In the genomic region with DNA sequence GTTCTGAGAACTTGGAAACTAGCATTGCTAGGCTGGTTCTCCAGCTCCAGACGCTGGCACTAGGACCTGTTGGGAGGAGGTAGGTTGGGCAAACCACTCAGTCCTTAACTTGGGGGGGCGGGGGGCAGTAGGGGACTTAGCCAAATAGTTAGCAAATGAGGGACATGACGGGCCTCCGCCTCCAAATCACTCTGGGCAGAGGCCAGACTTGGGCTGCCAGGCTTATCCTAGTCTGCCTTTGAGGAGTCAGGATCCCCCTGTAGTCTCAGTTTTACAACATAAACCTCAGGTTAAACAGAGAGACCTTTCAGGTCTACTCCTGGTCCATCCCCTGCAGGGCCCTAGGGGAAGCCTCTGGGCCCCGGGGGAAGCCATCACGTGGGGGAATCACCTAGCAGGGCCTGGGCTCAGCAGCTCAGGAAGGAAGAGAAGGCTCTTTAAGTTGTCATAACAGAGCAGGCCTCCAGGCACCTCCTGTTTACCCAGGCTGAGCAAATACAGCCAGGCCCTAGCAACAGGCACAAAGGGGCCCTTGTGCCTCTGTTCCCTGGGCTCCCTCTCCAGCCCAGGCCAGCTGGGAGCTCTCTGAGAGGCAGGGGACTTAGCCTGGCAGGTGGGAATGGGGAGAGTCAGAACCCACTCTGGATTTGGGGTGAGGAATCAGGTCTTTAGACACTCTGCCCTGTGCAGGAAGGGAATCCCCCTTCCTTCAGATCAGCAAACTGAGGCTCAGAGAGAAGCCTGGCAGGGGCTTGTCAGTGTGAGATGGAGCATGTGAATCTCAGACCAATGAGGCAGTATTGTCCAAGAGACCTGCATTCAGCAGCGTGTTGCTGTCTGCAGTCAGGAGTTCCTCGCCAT, we compare ENCODE assay signal across 8 mouse cellular contexts.
DNase-seq lines count a peak whose midpoint lies in the region; ATAC-seq and TF ChIP-seq lines count a peak whose summit lies in the region.

No protein-coding gene starts in this region.

- no peaks in the 10 kb centered on the region for H3K9me3 ChIP-seq in embryonic facial prominence, embryonic 12.5 days
- H3K9me3 ChIP-seq in hindbrain, embryonic 12.5 days (replicated peaks), result no peaks in the 10 kb centered on the region

- intact Hi-C loops in left cerebral cortex, adult 2 months (cut with DNase I), result no loop called here
- intact Hi-C loops in left cerebral cortex, postnatal 4 days (cut with DNase I), result no loop called here

- no peak overlapping the region; the same call in 1 of the 2 replicates for H3K9ac ChIP-seq in embryonic facial prominence, embryonic 12.5 days
- H3K9ac ChIP-seq in hindbrain, embryonic 12.5 days, result no peak overlapping the region

- ATAC-seq in embryonic facial prominence, embryonic 12.5 days (ENCODE audit: insufficient number of reproducible peaks, insufficient read depth, low FRiP score, low TSS enrichment), result peak; percentile 73; the same call in 1 of the 2 replicates
- peak; percentile 79 for ATAC-seq in hindbrain, embryonic 12.5 days (ENCODE audit: low FRiP score)
- ATAC-seq in megakaryocyte, adult 5-6 weeks (ENCODE audit: poor library complexity, severe bottlenecking), result no peak

- TF ChIP-seq CTCF in left cerebral cortex, adult 2 months (IDR thresholded peaks at IDR 0.05), result no peak; the same call in none of the 2 replicates
- TF ChIP-seq CTCF in olfactory bulb, adult 2 months (IDR thresholded peaks at IDR 0.05; ENCODE audit: insufficient read depth, low read depth, low read length), result no peak

- no peaks in the 10 kb centered on the region for H3K36me3 ChIP-seq in embryonic facial prominence, embryonic 12.5 days
- no peaks in the 10 kb centered on the region for H3K36me3 ChIP-seq in hindbrain, embryonic 12.5 days

- H3K27me3 ChIP-seq in embryonic facial prominence, embryonic 12.5 days, result no peaks in the 10 kb centered on the region
- H3K27me3 ChIP-seq in hindbrain, embryonic 12.5 days, result no peaks in the 10 kb centered on the region

- DNase-seq in left cerebral cortex, adult 2 months (ENCODE audit: extremely low spot score in 1 of 2, low spot score in 2 of 2), result no peak
- no peak for DNase-seq in left cerebral cortex, postnatal 4 days
- peak; percentile 79 to 89 for DNase-seq in lung, adult 18-20 months
- no peak for DNase-seq in ovary, postnatal 14 days (ENCODE audit: low spot score)

- no peak for TF ChIP-seq POLR2A in olfactory bulb, adult 2 months (IDR thresholded peaks at IDR 0.05; ENCODE audit: insufficient read depth, low read depth, low read length)

- H3K4me2 ChIP-seq in embryonic facial prominence, embryonic 12.5 days (replicated peaks), result no peak overlapping the region
- H3K4me2 ChIP-seq in hindbrain, embryonic 12.5 days (replicated peaks), result no peak overlapping the region

- 27% methylated on average over 8 of the region's 8 CpGs for WGBS in embryonic facial prominence, embryonic 12.5 days
- 49% methylated on average over 8 of the region's 8 CpGs for WGBS in hindbrain, embryonic 12.5 days
- 59% methylated on average over 8 of the region's 8 CpGs for WGBS in olfactory bulb, adult 2 months

- H3K27ac ChIP-seq in left cerebral cortex, adult 2 months, result peak overlapping the region; percentile 83
- peak overlapping the region; percentile 65 for H3K27ac ChIP-seq in embryonic facial prominence, embryonic 12.5 days
- H3K27ac ChIP-seq in hindbrain, embryonic 12.5 days, result peak overlapping the region; percentile 84
- H3K27ac ChIP-seq in olfactory bulb, adult 2 months (ENCODE audit: insufficient read depth, low read depth, low read length), result peak overlapping the region; percentile 32

- peaks cover 24% of the 10 kb centered on the region; the same call in 1 of the 2 replicates for H3K4me1 ChIP-seq in embryonic facial prominence, embryonic 12.5 days
- H3K4me1 ChIP-seq in hindbrain, embryonic 12.5 days, result peaks cover 36% of the 10 kb centered on the region
- peaks cover 41% of the 10 kb centered on the region for H3K4me1 ChIP-seq in olfactory bulb, adult 2 months (ENCODE audit: control insufficient read depth, insufficient read depth, low read length)

- no peak overlapping the region for H3K4me3 ChIP-seq in left cerebral cortex, adult 2 months
- no peak overlapping the region for H3K4me3 ChIP-seq in embryonic facial prominence, embryonic 12.5 days
- no peak overlapping the region for H3K4me3 ChIP-seq in hindbrain, embryonic 12.5 days
- no peak overlapping the region for H3K4me3 ChIP-seq in olfactory bulb, adult 2 months (ENCODE audit: insufficient read depth, low read depth, low read length)

Comparison
In these comparisons a context has a peak if more than half of its experiments do, and no peak if none do; other contexts are left out.
1. DNase-seq: peak in lung, adult 18-20 months (2 of 2); none in left cerebral cortex, adult 2 months (0 of 2), left cerebral cortex, postnatal 4 days (single experiment) and ovary, postnatal 14 days (single experiment).
2. H3K27ac ChIP-seq: peak in every context shown above with its lines; median percentile 84 in hindbrain, embryonic 12.5 days; 83 in left cerebral cortex, adult 2 months; 65 in embryonic facial prominence, embryonic 12.5 days; 32 in olfactory bulb, adult 2 months.